Mouse (Mus musculus) liver, adult 2 months (tissue): ENCODE data around the gene Fgr. TPM values are rescaled to one million over a fixed set of nuclear protein-coding genes. Genes with fewer than 3 reads are reported as not detected.

Source experiments
- DNase-seq: peaks from one replicate; pipeline ENCODE4 v3.0.0-alpha.2; 2011; ENCODE audit warnings: low read depth, low spot score; ENCODE audit errors: extremely low read depth
- H3K27ac ChIP-seq: fragments of 200-500 bp; replicated peaks from 2 replicates; pipeline ENCODE4 v1.5.1; 2012; ENCODE audit warnings: low read depth, mild to moderate bottlenecking, control low read depth, inconsistent platforms, low read length; ENCODE audit not compliant: insufficient read depth
- H3K27me3 ChIP-seq: fragments of 200-500 bp; 2 replicates; pipeline ENCODE4 v1.6.1; 2012; ENCODE audit warnings: mild to moderate bottlenecking, moderate library complexity, low read length, inconsistent platforms; ENCODE audit not compliant: control insufficient read depth, insufficient read depth
- H3K36me3 ChIP-seq: fragments of 200-500 bp; 2 replicates; pipeline ENCODE4 v1.6.1; 2012; ENCODE audit warnings: low read length, inconsistent platforms; ENCODE audit not compliant: control insufficient read depth, insufficient read depth
- H3K4me1 ChIP-seq: fragments of 200-500 bp; 2 replicates; pipeline ENCODE4 v1.6.1; 2011; ENCODE audit warnings: low read length; ENCODE audit not compliant: control insufficient read depth, insufficient read depth
- H3K4me3 ChIP-seq: fragments of 200-500 bp; 2 replicates; pipeline ENCODE4 v1.5.1; 2011; ENCODE audit warnings: low read depth, mild to moderate bottlenecking, control low read depth, low read length, moderate library complexity; ENCODE audit not compliant: insufficient read depth
- H3K79me2 ChIP-seq: fragments of 200-500 bp; 2 replicates; pipeline ENCODE4 v1.6.1; 2012; ENCODE audit warnings: inconsistent platforms, mild to moderate bottlenecking, low read length, moderate library complexity; ENCODE audit not compliant: control insufficient read depth, insufficient read depth
- H3K9ac ChIP-seq: fragments of 200-500 bp; 2 replicates; pipeline ENCODE4 v1.6.1; 2012; ENCODE audit warnings: low read depth, mild to moderate bottlenecking, control low read depth, inconsistent platforms, low read length
- CTCF ChIP-seq: fragments of 200-500 bp; IDR thresholded peaks from 2 replicates; pipeline ENCODE4 v1.5.1; 2011; ENCODE audit warnings: low read depth, low read length, control low read depth
- POLR2A ChIP-seq: fragments of 200-500 bp; IDR thresholded peaks from 2 replicates; pipeline ENCODE4 v1.6.1; 2011; ENCODE audit warnings: low read length, control low read depth; ENCODE audit not compliant: insufficient read depth; ENCODE audit errors: extremely low read depth
- WGBS: fragments of 180-500 bp; shearing (Covaris S2); methylation state at CpG from one replicate; pipeline ENCODE4 v1.1.7; 2018; 5-methylcytosine and 5-hydroxymethylcytosine counted together
- polyA plus RNA-seq: library from polyadenylated mRNA; depleted of rRNA; stranded (reverse); fragments of >200 nt; gene quantifications from 2 replicates; pipeline ENCODE4 v1.2.3, GENCODE M21; 2012
- total RNA-seq: library from RNA; depleted of rRNA; stranded (reverse); fragments of >200 nt; gene quantifications from 2 replicates; pipeline ENCODE4 v1.2.3, GENCODE M21; 2014

Fgr gene
- total and polyA plus RNA-seq, 2 experiments, result 1.3 to 1.6 TPM

- 52% methylated on average over 28 of the region's 28 CpGs for WGBS
Observed at GRCm38 (mm10) chr4:133042651-133043635, 69.0 kb downstream of the Fgr start.

GRCm38 (mm10) chr4:133043798-133044646 is 70.1 kb downstream of the Fgr start:
- H3K4me1 ChIP-seq, result peaks cover 13% of the 10 kb centered on the region
- DNase-seq, result peak; percentile 69
- WGBS, result 37% methylated on average over 6 of the region's 6 CpGs
- no peaks in the 10 kb centered on the region for H3K36me3 ChIP-seq
- TF ChIP-seq CTCF, result no peak
- H3K9ac ChIP-seq, result no peak overlapping the region
- no peak overlapping the region; the same call in 1 of the 2 replicates for H3K27ac ChIP-seq
- H3K27me3 ChIP-seq, result no peaks in the 10 kb centered on the region
- peaks cover 53% of the 10 kb centered on the region for H3K79me2 ChIP-seq
- H3K4me3 ChIP-seq, result no peak overlapping the region

More at GRCm38 (mm10) chr4:133042651-133043635, 69.0 kb downstream of the Fgr start:
- Histone ChIP-seq H3K9ac (no peak overlapping the region), H3K36me3 (no peaks in the 10 kb centered on the region), H3K27ac (no peak overlapping the region), H3K27me3 (no peaks in the 10 kb centered on the region), H3K79me2 (peaks cover 61% of the 10 kb centered on the region), H3K4me1 (peaks cover 10% of the 10 kb centered on the region; the same call in 1 of the 2 replicates), H3K4me3 (no peak overlapping the region)
- no peak for TF ChIP-seq CTCF
- TF ChIP-seq POLR2A, result no peak
- DNase-seq, result no peak

- TF ChIP-seq POLR2A (no peak), CTCF (no peak)
- Histone ChIP-seq H3K36me3 (no peaks in the 10 kb centered on the region), H3K4me1 (peaks cover 17% of the 10 kb centered on the region), H3K79me2 (peaks cover 48% of the 10 kb centered on the region), H3K4me3 (no peak overlapping the region), H3K27ac (no peak overlapping the region), H3K27me3 (no peaks in the 10 kb centered on the region), H3K9ac (no peak overlapping the region)
- WGBS, result 55% methylated on average over 6 of the region's 6 CpGs
- DNase-seq, result no peak
Observed at GRCm38 (mm10) chr4:133044647-133045094, 70.8 kb downstream of the Fgr start.

GRCm38 (mm10) chr4:133045771-133046474 is 72.0 kb downstream of the Fgr start:
- no peak for TF ChIP-seq POLR2A
- no peak for TF ChIP-seq CTCF
- 73% methylated on average over 11 of the region's 11 CpGs for WGBS
- no peaks in the 10 kb centered on the region for H3K27me3 ChIP-seq
- peaks cover 26% of the 10 kb centered on the region for H3K4me1 ChIP-seq
- H3K36me3 ChIP-seq, result no peaks in the 10 kb centered on the region
- no peak overlapping the region for H3K27ac ChIP-seq
- H3K79me2 ChIP-seq, result peaks cover 44% of the 10 kb centered on the region
- no peak for DNase-seq
- H3K4me3 ChIP-seq, result no peak overlapping the region
- H3K9ac ChIP-seq, result no peak overlapping the region

GRCm38 (mm10) chr4:133046691-133047352 is 72.9 kb downstream of the Fgr start:
- Histone ChIP-seq H3K4me1 (peaks cover 24% of the 10 kb centered on the region), H3K9ac (no peak overlapping the region), H3K36me3 (no peaks in the 10 kb centered on the region), H3K27me3 (no peaks in the 10 kb centered on the region), H3K4me3 (no peak overlapping the region), H3K79me2 (peaks cover 47% of the 10 kb centered on the region), H3K27ac (no peak overlapping the region)
- no peak for TF ChIP-seq CTCF
- TF ChIP-seq POLR2A, result no peak
- DNase-seq, result peak; percentile 50
- 70% methylated on average over 12 of the region's 12 CpGs for WGBS
